Mouse (Mus musculus): ENCODE data around the gene Cln3. TPM values are rescaled to one million over a fixed set of nuclear protein-coding genes. Genes with fewer than 3 reads are reported as not detected.

Gene Cln3
- polyA plus RNA-seq, 1 experiment, result 4.5 TPM

DNA sequence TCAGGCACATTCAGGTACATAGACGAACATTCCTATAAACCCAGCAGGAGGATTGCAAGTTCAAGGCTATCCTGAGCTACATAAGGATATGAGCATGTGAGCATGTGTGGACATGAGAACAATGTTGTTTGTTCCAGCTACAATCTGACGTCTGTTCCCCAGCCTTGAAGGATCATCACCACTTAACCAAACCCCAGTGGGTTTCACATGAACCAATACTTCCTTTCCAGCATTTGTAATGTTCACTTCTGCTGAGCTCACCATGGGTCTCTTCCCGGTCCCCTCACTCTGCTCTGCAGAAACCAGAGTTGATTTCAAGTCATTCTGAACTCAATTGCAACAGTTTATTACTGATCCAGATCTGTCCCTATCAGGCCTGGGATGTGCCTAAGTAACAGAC lies 17.0 kb upstream of the Cln3 start:
- no peak overlapping the region for H3ac ChIP-seq (ENCODE audit: control insufficient read depth, insufficient read length, low read depth)
- no peak overlapping the region for H3K4me3 ChIP-seq (ENCODE audit: insufficient read depth, poor library complexity, severe bottlenecking)
- H3K79me2 ChIP-seq (ENCODE audit: control insufficient read depth, insufficient read depth), result no peaks in the 10 kb centered on the region
- H3K27me3 ChIP-seq (ENCODE audit: control insufficient read depth, insufficient read depth, insufficient read length), result no peaks in the 10 kb centered on the region
- no peaks in the 10 kb centered on the region for H3K36me3 ChIP-seq (ENCODE audit: control insufficient read depth, insufficient read depth)
- TF ChIP-seq FOSL1 (IDR thresholded peaks at IDR 0.05; ENCODE audit: insufficient read depth, low read length, poor library complexity, severe bottlenecking), result no peak
- TF ChIP-seq MYOD1 (IDR thresholded peaks at IDR 0.05; ENCODE audit: control insufficient read depth, insufficient read length, low read depth), result no peak
- TF ChIP-seq USF1 (IDR thresholded peaks at IDR 0.05; ENCODE audit: low read depth), result no peak
- TF ChIP-seq MAX (IDR thresholded peaks at IDR 0.05), result no peak
- TF ChIP-seq MYOG (IDR thresholded peaks at IDR 0.05; ENCODE audit: control insufficient read depth, extremely low read depth, insufficient read length), result no peak
- TF ChIP-seq CEBPB (IDR thresholded peaks at IDR 0.05; ENCODE audit: low read depth), result no peak
- no peak for TF ChIP-seq CTCF (IDR thresholded peaks at IDR 0.05; ENCODE audit: control insufficient read depth, insufficient read depth, insufficient read length)
- H3K79me3 ChIP-seq (ENCODE audit: low read depth), result no peaks in the 10 kb centered on the region

GRCm38 (mm10) chr7:126601896-126602295 lies 16.3 kb upstream of the Cln3 start:
- no peaks in the 10 kb centered on the region for H3K27me3 ChIP-seq (ENCODE audit: control insufficient read depth, insufficient read depth, insufficient read length)
- no peak overlapping the region for H3ac ChIP-seq (ENCODE audit: control insufficient read depth, insufficient read length, low read depth)
- no peak overlapping the region for H3K4me3 ChIP-seq (ENCODE audit: insufficient read depth, poor library complexity, severe bottlenecking)
- TF ChIP-seq MAX (IDR thresholded peaks at IDR 0.05) (no peak), USF1 (IDR thresholded peaks at IDR 0.05; ENCODE audit: low read depth) (no peak), MYOD1 (IDR thresholded peaks at IDR 0.05; ENCODE audit: control insufficient read depth, insufficient read length, low read depth) (no peak), CEBPB (IDR thresholded peaks at IDR 0.05; ENCODE audit: low read depth) (no peak), MYOG (IDR thresholded peaks at IDR 0.05; ENCODE audit: control insufficient read depth, extremely low read depth, insufficient read length) (no peak)
- H3K36me3 ChIP-seq (ENCODE audit: control insufficient read depth, insufficient read depth), result no peaks in the 10 kb centered on the region
- no peaks in the 10 kb centered on the region for H3K79me3 ChIP-seq (ENCODE audit: low read depth)
- no peaks in the 10 kb centered on the region for H3K79me2 ChIP-seq (ENCODE audit: control insufficient read depth, insufficient read depth)

DNA sequence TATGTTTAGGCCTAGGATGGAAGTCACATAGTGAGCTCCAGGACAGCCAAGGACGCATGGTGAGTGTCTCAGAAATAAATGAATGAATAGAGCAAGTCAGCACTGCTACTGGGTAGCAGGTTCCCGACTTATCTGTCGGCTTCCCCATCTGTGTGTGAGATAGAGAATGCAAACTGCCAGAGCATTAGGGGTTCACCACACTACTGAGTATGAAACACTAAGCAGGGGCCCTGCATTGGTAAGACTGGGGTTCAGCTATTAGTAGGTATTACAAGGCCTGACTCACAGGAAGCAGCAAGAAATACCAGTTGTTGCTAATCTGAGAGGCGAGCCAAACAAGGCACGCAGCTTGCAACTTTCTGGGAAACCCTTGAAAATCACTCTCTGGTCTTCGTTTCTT lies 13.3 kb upstream of the Cln3 start:
- Histone ChIP-seq H3K27me3 (ENCODE audit: control insufficient read depth, insufficient read depth, insufficient read length) (peaks cover 7% of the 10 kb centered on the region), H3K79me2 (ENCODE audit: control insufficient read depth, insufficient read depth) (no peaks in the 10 kb centered on the region), H3K36me3 (ENCODE audit: control insufficient read depth, insufficient read depth) (no peaks in the 10 kb centered on the region), H3K4me3 (ENCODE audit: insufficient read depth, poor library complexity, severe bottlenecking) (no peak overlapping the region), H3K79me3 (ENCODE audit: low read depth) (no peaks in the 10 kb centered on the region), H3ac (ENCODE audit: control insufficient read depth, insufficient read length, low read depth) (no peak overlapping the region)
- TF ChIP-seq CEBPB (IDR thresholded peaks at IDR 0.05; ENCODE audit: low read depth) (no peak), MYOG (IDR thresholded peaks at IDR 0.05; ENCODE audit: control insufficient read depth, extremely low read depth, insufficient read length) (no peak), FOSL1 (IDR thresholded peaks at IDR 0.05; ENCODE audit: insufficient read depth, low read length, poor library complexity, severe bottlenecking) (no peak), MAX (IDR thresholded peaks at IDR 0.05) (no peak)

DNA sequence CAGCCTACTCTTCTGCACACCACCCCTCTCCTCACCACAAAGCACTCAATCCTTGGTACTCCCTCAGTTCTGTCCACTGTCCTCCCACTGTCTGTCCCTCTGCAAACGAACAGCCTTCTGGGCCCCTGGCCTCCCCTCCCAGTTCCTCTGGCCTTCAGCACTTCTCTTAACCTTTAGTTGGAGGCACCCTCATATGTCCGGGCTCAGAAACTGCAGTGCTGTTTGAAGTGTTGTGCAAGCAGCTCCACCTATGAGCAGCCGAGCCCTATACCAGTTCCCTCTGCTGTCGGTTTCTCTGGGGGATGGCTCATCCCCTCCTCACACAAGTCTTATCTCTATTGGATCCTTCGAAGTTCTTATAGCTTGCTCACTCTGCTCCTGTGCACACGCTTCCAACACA lies 10.8 kb upstream of the Cln3 start:
- H3K79me2 ChIP-seq (ENCODE audit: control insufficient read depth, insufficient read depth), result no peaks in the 10 kb centered on the region
- no peaks in the 10 kb centered on the region for H3K79me3 ChIP-seq (ENCODE audit: low read depth)
- H3K36me3 ChIP-seq (ENCODE audit: control insufficient read depth, insufficient read depth), result no peaks in the 10 kb centered on the region
- H3K27me3 ChIP-seq (ENCODE audit: control insufficient read depth, insufficient read depth, insufficient read length), result peaks cover 7% of the 10 kb centered on the region
- H3K4me3 ChIP-seq (ENCODE audit: insufficient read depth, poor library complexity, severe bottlenecking), result no peak overlapping the region
- no peak overlapping the region for H3ac ChIP-seq (ENCODE audit: control insufficient read depth, insufficient read length, low read depth)
- TF ChIP-seq MAX (IDR thresholded peaks at IDR 0.05) (no peak), MYOG (IDR thresholded peaks at IDR 0.05; ENCODE audit: control insufficient read depth, extremely low read depth, insufficient read length) (no peak), USF1 (IDR thresholded peaks at IDR 0.05; ENCODE audit: low read depth) (no peak), MYOD1 (IDR thresholded peaks at IDR 0.05; ENCODE audit: control insufficient read depth, insufficient read length, low read depth) (no peak), FOSL1 (IDR thresholded peaks at IDR 0.05; ENCODE audit: insufficient read depth, low read length, poor library complexity, severe bottlenecking) (no peak), CTCF (IDR thresholded peaks at IDR 0.05; ENCODE audit: control insufficient read depth, insufficient read depth, insufficient read length) (no peak), CEBPB (IDR thresholded peaks at IDR 0.05; ENCODE audit: low read depth) (no peak)

DNA sequence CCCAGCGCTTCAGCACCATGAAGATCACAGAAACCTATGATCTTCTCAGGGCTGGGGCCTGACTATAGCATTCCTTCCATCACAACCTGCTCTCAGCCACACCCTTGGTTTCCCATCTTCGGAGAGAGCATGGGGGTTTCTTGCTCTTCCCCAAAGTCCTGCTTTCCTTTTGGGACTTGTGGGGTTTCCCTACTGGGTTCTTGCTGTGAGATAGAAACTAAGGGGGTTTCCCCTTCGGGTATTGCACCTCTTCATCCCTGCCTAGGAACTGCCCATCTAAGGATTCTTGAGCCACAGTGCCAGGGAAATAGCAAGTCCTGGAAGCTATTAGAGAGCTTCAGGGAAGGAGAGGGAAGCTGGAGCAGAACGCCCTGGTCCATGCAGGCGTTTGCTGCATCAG lies 10.3 kb upstream of the Cln3 start:
- no peaks in the 10 kb centered on the region for H3K79me2 ChIP-seq (ENCODE audit: control insufficient read depth, insufficient read depth)
- H3K27me3 ChIP-seq (ENCODE audit: control insufficient read depth, insufficient read depth, insufficient read length), result peaks cover 7% of the 10 kb centered on the region
- H3K36me3 ChIP-seq (ENCODE audit: control insufficient read depth, insufficient read depth), result no peaks in the 10 kb centered on the region
- no peak for TF ChIP-seq MYOD1 (IDR thresholded peaks at IDR 0.05; ENCODE audit: control insufficient read depth, insufficient read length, low read depth)
- TF ChIP-seq CEBPB (IDR thresholded peaks at IDR 0.05; ENCODE audit: low read depth), result no peak
- TF ChIP-seq CTCF (IDR thresholded peaks at IDR 0.05; ENCODE audit: control insufficient read depth, insufficient read depth, insufficient read length), result no peak
- no peak overlapping the region for H3K4me3 ChIP-seq (ENCODE audit: insufficient read depth, poor library complexity, severe bottlenecking)
- no peaks in the 10 kb centered on the region for H3K79me3 ChIP-seq (ENCODE audit: low read depth)
- no peak overlapping the region for H3ac ChIP-seq (ENCODE audit: control insufficient read depth, insufficient read length, low read depth)

DNA sequence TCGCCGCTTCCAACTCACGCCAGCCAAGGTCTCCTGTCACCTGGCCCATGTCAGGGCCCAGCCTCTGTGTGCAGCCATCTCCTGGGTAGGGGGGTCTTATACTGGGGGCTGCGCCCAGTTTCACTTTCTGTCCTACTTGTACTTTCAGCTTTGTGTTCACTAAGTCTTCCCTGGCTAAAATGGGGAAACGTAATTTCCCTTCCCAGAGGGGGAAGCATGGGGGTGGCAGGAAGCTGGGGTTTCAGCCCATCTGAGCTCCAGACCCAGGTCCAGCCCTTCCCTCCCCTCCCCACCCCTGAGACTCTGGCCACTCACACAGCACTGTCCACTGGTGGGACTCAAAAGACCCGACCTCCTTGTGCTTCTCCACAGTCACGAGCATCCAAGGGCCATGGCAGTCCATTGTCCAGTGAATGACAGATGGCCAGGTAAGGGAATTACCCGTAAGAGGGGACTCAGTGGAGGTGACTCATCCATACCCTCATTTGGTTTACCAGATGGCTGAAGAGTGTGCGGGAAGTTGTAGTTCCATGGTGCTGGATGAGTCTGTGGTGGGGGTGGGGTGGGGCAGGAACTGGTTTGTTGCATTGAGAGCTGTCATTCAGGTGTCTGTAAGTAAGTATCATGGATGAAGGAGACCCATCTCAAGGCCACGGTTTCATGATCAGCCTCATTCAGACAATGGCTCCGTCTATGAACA lies 9.4 kb upstream of the Cln3 start, which contains the start of gene Il27:
TSS of gene Il27 (minus strand) at position 80 of the 700 bp plus-strand sequence.
- TF ChIP-seq CTCF (IDR thresholded peaks at IDR 0.05; ENCODE audit: control insufficient read depth, insufficient read depth, insufficient read length) (no peak), MYOD1 (IDR thresholded peaks at IDR 0.05; ENCODE audit: control insufficient read depth, insufficient read length, low read depth) (no peak), MYOG (IDR thresholded peaks at IDR 0.05; ENCODE audit: control insufficient read depth, extremely low read depth, insufficient read length) (no peak), CEBPB (IDR thresholded peaks at IDR 0.05; ENCODE audit: low read depth) (no peak), FOSL1 (IDR thresholded peaks at IDR 0.05; ENCODE audit: insufficient read depth, low read length, poor library complexity, severe bottlenecking) (no peak), USF1 (IDR thresholded peaks at IDR 0.05; ENCODE audit: low read depth) (no peak), MAX (IDR thresholded peaks at IDR 0.05) (no peak)
- Histone ChIP-seq H3ac (ENCODE audit: control insufficient read depth, insufficient read length, low read depth) (no peak within 1 kb of the TSS), H3K4me3 (ENCODE audit: insufficient read depth, poor library complexity, severe bottlenecking) (no peak within 1 kb of the TSS), H3K27me3 (ENCODE audit: control insufficient read depth, insufficient read depth, insufficient read length) (peaks cover 7% of the 10 kb centered on the region), H3K79me3 (ENCODE audit: low read depth) (no peaks in the 10 kb centered on the region), H3K36me3 (ENCODE audit: control insufficient read depth, insufficient read depth) (no peaks in the 10 kb centered on the region), H3K79me2 (ENCODE audit: control insufficient read depth, insufficient read depth) (no peaks in the 10 kb centered on the region)

All from C2C12 (cell line).